Mouse (Mus musculus) gastrocnemius, postnatal 36 days (tissue): ENCODE measurements around the gene Mob1a. TPM values are rescaled to one million over a fixed set of nuclear protein-coding genes. Genes with fewer than 3 reads are reported as not detected.

ENCODE experiments used
- DNase-seq, 2 experiments: peaks; one replicate each; pipeline ENCODE4 v3.0.0; 2022
- intact Hi-C: fragments of 180-260 bp; cut with DNase I; formaldehyde crosslinking; loops from one replicate; pipeline ENCODE4 v1.15.1; 2025
- long read RNA-seq, 2 experiments: library from polyadenylated mRNA; stranded (forward); transcript quantifications; one replicate each; pipeline ENCODE4 v2.0.0; 2021
- total RNA-seq, 2 experiments: library from RNA; stranded (reverse); gene quantifications; 2 replicates each; pipeline ENCODE4 v1.2.3; 2021

Gene Mob1a
- 1 to 10 TPM; 9.5 to 9.8 TPM for total RNA-seq
- long read RNA-seq, experiment 1, partial matches to known transcripts: 0 of 5 reads
- long read RNA-seq, experiment 1, other reads (novel, unspliced or antisense): 5 of 5 reads
- long read RNA-seq, experiment 2, full-length matches to known transcripts: 1 of 17 reads
- long read RNA-seq, experiment 2, partial matches to known transcripts: 0 of 17 reads
- long read RNA-seq, experiment 2, other reads (novel, unspliced or antisense): 16 of 17 reads

DNA sequence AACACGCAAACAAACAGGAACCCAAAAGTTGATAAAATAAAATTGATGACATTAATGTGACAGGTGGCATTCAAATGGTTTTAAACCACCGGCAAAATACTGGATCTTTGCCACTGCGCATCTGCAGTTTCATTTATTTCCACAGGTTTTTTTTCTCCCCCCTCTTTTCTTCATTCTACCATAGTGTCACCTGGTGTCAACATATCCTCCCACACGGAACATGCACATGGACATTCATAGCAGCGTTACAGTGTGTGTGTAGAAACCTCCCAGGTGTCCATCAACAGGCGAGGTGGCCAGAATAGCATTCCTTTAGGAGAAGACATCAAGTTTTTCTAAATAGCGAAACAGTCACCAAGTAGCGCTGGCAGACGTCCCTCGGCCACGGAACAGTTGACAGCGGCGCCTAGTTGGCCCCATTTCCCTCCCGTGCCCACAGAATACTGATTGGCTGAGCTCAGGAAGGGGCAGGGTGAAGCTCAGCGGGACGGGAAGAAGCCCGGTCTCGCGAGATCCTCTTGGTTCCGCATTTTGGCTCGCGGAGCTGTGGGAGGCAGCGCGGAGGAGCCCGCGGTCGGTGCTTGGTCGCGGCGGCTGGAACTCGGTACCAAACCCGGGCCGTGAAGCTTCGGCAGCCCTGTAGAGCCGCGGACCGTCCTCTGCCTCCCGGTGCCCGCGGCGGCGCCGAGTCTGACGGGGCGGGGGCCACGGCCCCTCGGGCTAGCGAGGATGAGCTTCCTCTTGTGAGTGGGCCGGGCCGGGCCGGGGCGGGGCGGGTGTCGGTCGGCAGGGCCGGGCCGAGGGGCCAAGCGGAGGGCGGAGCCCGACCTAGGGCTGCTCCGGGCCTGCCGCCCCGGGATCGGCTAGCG, at the start of gene Mob1a, which contains the start of gene Mthfd2:
Gene Mob1a, plus strand, starts transcription at position 492 of the 869 bp plus-strand sequence.
Gene Mthfd2, minus strand, starts transcription at position 384 of the 869 bp plus-strand sequence.
- intact Hi-C loops: no loop called here
- peak; percentile 91 to 95 for DNase-seq

DNA sequence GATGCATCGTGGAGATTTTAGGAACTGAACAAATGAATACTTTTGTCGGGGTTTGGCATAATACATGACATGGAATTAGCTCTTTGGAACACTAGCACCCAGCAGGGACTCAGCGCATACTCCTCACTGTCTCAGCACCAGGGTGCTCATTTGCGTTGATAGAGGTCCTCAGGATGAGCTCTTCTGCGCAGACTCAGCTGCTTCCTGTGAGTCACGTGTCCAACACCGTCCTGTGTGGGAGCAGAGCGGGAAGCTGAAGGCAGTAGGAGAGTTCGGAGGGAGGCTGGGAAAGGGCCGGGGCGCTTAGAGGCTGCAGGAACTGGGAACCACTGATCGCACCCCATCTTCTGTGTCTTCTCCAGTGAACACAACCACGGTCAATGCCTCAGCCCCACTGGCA, 48.7 kb upstream of the Mob1a start:
- no peak for DNase-seq
- intact Hi-C loops: loop anchor here (5.0 kb wide), 1 partner anchor 65 kb away; no protein-coding TSS in a partner anchor

- intact Hi-C loops: loop anchor here (5.0 kb wide), 1 partner anchor 67 kb away; no protein-coding TSS in a partner anchor
- DNase-seq: no peak
These were observed 46.9 kb upstream of the Mob1a start for GRCm38 (mm10) chr6:83278881-83279280.

DNA sequence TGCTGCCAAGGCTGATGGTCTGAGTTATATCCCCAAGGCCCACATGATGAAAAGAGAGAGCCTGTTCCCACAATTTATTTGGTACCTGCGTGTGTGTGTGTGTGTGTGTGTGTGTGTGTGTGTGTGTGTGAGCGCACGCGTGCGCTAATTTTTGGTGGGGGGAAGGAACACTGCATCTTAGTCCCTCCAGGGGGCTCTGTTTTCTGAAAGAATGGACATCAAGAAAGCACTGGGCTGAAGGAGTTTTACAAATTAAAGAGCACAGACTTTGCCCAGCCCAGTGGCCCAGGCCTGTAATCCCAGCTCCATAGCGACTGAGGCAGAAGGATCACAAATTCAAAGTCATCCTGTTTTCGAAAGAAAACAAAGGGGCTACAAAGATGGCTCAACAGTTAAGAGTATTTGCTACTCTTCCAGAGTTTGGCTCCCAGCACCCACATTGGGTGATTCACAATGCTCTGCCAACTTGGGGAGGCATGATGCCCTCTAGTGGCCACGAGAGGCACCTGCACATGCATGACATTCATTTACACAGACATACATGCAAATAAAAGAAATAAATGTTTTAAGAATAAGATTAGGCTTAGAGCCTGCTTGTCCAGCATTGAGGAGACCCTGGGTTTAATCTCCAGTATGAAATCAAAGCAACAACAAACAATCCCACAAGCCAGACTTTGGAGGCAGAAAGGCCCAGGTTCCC, 45.4 kb upstream of the Mob1a start:
- intact Hi-C loops: no loop called here
- DNase-seq: no peak

DNA sequence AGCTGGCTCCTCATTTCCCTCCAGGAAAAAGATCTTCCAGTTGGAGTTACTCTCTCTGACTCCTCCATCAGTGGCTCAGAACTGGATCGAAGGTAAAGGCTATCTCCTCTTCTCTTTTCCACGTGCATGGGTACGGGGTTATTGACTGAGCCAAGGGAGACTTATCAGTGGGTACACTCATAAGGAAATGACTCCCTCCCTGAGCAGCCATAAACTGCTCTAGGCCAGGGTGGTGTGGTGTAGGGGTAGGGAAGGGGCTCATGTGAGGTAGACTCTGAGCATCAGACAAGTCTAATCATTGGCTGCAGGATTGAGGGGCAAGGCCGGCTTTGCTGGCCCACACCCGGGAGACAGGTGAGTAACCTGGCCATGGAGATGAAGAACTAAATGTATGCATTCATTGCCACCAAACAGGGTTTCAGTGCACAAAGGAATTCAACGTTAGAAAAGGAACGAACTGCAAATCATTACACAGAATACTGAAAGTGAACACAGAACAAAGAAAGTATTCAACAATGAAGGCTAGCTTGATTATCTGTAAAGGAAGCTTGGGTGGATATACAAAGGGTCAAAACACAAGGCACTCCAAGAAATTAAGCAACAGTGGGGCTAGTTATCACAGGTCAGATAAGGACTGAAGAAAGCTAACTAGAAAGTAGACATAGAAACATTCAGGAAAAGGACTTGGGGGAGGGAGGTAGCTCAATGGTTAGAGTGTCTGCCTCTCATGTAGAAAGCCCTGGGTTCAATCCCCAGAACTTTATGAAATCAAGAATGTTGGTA, 25.2 kb upstream of the Mob1a start:
- intact Hi-C loops: no loop called here
- DNase-seq: no peak

GRCm38 (mm10) chr6:83301294-83301693, 24.5 kb upstream of the Mob1a start:
- intact Hi-C loops: no loop called here

DNA sequence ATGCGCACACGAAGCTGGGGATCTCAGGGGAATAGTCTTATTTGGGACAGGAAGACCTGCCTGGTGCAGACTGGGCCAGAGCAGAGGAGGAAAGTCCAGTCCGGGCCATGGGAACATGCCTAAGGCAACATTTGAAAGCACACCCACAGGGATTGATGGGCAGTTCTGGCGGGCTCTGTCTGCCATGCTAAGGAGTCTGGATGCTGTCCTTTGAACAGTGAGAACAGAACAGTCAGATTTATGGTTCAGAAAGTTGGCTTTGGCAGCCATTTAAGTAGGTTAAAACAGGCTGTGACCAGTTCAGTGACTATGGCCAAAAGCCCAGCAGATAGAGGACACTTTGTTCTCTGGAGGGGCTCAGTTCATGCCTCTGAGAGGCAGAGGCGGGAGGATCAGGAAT, 23.6 kb upstream of the Mob1a start:
- no peak for DNase-seq
- intact Hi-C loops: no loop called here

More at GRCm38 (mm10) chr6:83301294-83301693, 24.5 kb upstream of the Mob1a start:
- DNase-seq: no peak

GRCm38 (mm10) chr6:83309017-83309416, 16.8 kb upstream of the Mob1a start:
- DNase-seq: no peak
- intact Hi-C loops: no loop called here

DNA sequence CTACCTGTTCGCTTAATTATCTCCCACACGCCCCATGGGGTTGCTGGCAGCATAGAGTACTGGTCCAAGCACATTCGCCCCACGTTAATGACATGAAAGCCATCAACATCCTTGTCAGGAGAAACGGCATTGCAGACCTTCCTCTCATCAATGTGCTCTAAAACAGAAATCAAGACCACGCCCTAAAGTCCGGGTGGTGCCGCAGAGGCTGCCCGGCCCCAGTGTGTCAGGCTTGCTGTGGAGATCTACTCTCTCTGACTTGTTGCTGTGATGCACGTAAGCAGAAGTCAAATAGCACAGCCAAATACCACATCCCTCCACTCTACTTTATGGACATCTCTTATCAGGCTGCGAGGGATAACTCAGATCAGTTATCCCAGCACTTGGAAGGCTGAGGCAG, 14.6 kb upstream of the Mob1a start:
- no peak for DNase-seq
- intact Hi-C loops: no loop called here

DNA sequence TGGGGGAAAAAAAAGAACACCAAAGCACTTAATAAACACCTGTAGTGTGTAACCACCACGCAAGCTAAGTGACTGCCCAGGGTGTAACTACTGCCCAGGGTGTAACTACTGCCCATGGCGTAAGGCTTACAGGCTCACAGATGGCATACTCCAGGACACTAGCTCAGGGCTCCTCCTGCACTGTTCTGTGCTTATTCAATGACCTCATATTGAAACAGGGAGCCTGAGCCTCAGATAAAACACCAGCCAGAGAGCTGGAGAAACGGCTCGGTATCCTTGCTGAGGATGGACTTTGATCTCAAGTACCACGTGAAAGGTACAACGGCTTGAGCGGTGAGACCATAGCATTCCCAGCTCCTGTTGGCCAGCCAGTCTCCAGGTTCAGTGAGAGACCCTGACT, 13.8 kb upstream of the Mob1a start:
- no peak for DNase-seq
- intact Hi-C loops: no loop called here

- DNase-seq: no peak
- intact Hi-C loops: no loop called here
These were observed 13.3 kb upstream of the Mob1a start for GRCm38 (mm10) chr6:83312514-83312913.

DNA sequence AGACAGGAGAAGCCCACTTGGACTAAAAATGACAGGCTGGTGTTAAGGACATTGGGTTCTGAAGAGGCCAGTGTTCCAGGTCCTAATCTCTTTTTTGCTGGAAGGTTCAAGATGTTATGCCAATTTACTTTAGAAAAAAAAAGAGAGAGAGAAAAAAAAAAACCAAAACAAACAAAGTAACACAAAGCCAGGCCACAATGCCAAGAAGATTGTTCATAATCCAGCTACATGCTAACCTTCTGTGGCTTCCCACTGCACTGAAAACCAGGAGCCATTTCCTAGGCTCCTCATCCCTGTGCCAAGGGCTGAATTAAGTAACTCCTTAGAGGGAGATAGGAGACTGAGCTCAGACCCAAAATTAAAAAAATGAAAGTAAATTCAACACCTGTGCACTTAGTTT, 10.5 kb upstream of the Mob1a start:
- intact Hi-C loops: no loop called here

GRCm38 (mm10) chr6:83316022-83316421, 9.8 kb upstream of the Mob1a start:
- DNase-seq: no peak
- intact Hi-C loops: no loop called here

More for the DNA sequence above, 10.5 kb upstream of the Mob1a start:
- no peak for DNase-seq

DNA sequence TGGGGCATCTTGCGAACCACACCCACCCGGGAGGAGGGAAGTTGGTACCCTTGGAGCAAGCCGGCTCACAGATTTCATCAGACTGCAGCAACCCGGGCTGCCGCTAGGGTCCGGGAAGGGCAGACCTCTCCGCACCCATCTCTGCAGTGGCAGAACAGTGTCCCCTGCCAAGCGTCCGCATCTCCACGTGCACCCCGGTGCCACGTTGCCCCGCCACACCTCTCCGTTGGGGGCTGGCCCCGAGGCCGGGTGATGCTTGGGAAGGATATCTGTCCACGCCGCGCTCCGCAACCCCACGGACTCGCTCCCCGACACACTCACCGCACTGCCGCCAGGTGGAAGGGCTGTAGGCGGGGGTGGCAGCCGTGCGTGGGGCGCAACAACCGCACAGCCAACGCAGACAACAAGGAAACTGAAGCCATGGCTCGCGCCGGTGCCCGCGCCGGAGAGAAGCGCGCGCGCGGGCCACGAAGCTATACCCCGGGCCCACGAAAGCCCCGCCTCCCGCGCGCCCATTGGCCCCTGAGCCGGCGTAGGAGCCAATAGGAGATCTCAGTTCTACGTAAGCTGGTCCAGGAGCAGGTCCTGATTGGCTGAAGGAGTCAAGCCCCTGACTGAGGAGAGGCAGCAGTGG, 8.6 kb upstream of the Mob1a start:
- intact Hi-C loops: no loop called here
- DNase-seq: peak; percentile 79 to 87

DNA sequence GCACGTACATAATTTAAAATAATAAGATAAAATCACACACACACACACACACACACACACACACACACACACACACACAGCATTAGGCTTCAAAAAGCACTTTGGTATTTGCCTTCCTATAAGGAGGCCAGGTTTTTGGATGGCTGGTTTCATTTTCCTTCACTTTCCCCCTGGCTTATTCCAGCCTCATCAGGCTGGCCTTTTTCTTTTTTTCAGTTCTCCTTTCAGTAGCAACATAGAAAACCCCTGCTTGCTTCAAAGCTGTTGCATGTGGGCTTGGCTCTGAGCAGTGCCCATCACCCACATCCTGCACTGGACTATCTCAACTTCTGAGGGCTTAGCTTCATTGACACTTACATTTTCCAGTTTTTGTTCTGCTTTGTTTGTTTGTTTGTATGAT, 3.9 kb upstream of the Mob1a start:
- intact Hi-C loops: no loop called here
- no peak for DNase-seq

GRCm38 (mm10) chr6:83322794-83323193, 3.0 kb upstream of the Mob1a start:
- intact Hi-C loops: no loop called here

GRCm38 (mm10) chr6:83323652-83324419, 2.0 kb upstream of the Mob1a start:
- intact Hi-C loops: no loop called here
- no peak for DNase-seq

More at GRCm38 (mm10) chr6:83322794-83323193, 3.0 kb upstream of the Mob1a start:
- no peak for DNase-seq

DNA sequence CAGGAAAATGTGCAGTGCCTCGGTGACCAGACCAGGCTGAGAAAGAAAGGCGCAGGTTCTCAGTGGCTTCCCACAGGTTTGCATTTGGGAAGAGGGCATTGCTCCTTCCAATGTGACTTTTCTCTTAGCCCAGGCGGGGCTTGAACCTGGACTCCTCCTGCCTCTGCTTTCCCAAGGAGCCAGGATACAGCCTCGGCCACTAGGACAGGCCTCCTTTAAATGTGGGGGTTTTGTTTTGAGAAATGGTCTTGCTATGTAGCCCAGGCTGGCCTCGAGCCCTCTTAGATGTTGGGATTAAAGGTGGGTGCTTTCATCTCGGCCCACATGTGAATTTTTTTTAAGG, 549 bp downstream of the Mob1a start:
- no peak for DNase-seq
- intact Hi-C loops: no loop called here

DNA sequence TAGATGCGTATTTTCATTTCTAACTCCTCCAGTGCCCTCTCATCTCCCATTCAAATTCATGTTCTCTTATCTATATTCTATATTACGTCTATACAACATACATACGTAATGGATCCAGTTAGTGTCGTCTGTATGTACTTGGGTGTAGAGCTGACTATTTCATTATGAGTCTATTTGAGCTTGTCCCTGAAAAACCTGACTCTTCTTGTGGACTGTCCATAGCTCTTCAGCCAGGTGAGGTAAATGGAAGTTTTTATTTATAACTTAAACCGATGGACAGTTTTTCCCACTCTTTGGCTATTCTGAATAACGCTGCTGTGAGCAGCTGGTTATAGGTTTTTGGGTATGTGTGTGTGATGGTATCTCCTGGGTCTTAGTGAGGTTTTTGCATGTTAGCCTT, 945 bp downstream of the Mob1a start:
- intact Hi-C loops: no loop called here
- DNase-seq: no peak
